Mouse (Mus musculus) lung, adult 2 months (tissue): ENCODE measurements around the gene Pum1.

Experiments
- CTCF ChIP-seq: fragments of 200-500 bp; IDR thresholded peaks from 2 replicates; pipeline ENCODE4 v1.5.1; 2011; ENCODE audit warnings: mild to moderate bottlenecking, low read length, control low read depth; ENCODE audit not compliant: insufficient read depth
- POLR2A ChIP-seq: fragments of 200-500 bp; IDR thresholded peaks from 2 replicates; pipeline ENCODE4 v1.6.1; 2011; ENCODE audit warnings: low read depth, mild to moderate bottlenecking, control low read depth, low read length, borderline replicate concordance; ENCODE audit errors: extremely low read depth

- TF ChIP-seq CTCF (no peak), POLR2A (no peak)
These were observed 25.4 kb upstream of the Pum1 start for GRCm38 (mm10) chr4:130637488-130638422.
